Comparison of ENCODE assay signal across 11 mouse cellular contexts in genomic region chr9:94278657-94279585, GRCm38 (mm10).
DNase-seq lines count a peak whose midpoint lies in the region; ATAC-seq and TF ChIP-seq lines count a peak whose summit lies in the region.
"Had no signal": no experiment of that assay in that cellular context is flagged by ENCODE, and none has a peak within 500 bp of the region (broad histone marks: within the 10 kb centered on the region; RNA-seq: fewer than 3 reads in every experiment).

No protein-coding gene starts in this region.

- 86% methylated on average over 4 of the region's 4 CpGs for WGBS in midbrain, postnatal 0 days
- 86% methylated on average over 4 of the region's 4 CpGs for WGBS in midbrain, embryonic 11.5 days

- ATAC-seq in midbrain, postnatal 0 days (ENCODE audit: low FRiP score): no peak
- no peak for ATAC-seq in midbrain, embryonic 11.5 days (ENCODE audit: low FRiP score)
- ATAC-seq: intestine, embryonic 16.5 days had no signal

- no peak for TF ChIP-seq CTCF in midbrain, postnatal 0 days (IDR thresholded peaks at IDR 0.05)

- DNase-seq in midbrain, postnatal 0 days (ENCODE audit: low spot score): peak; percentile 77
- no peak for DNase-seq in midbrain, embryonic 11.5 days (ENCODE audit: low spot score, missing footprints)
- DNase-seq in fibroblast of lung, adult 2 months (ENCODE audit: low read depth): peak; percentile 69
- DNase-seq in layer of hippocampus, postnatal 36 days: peak; percentile 64 to 76
- DNase-seq in telencephalon, adult 2 months (ENCODE audit: low read depth, low spot score): peak; percentile 78
- DNase-seq in embryo, embryonic 10 days (ENCODE audit: low spot score): no peak
- no peak for DNase-seq in ovary, postnatal 14 days (ENCODE audit: low spot score)
- no peak for DNase-seq in thymus, postnatal 25 days
- DNase-seq: gastrocnemius, postnatal 25 days; lung, embryonic 14.5 days had no signal

- H3K4me2 ChIP-seq in midbrain, postnatal 0 days (ENCODE audit: low read depth, low read length, poor library complexity, severe bottlenecking): no peak overlapping the region
- no peak overlapping the region for H3K4me2 ChIP-seq in midbrain, embryonic 11.5 days
- H3K4me2 ChIP-seq: lung, embryonic 14.5 days had no signal

- H3K4me1 ChIP-seq in midbrain, postnatal 0 days (ENCODE audit: insufficient read depth, low read length): no peaks in the 10 kb centered on the region
- H3K4me1 ChIP-seq in midbrain, embryonic 11.5 days (ENCODE audit: control insufficient read depth, insufficient read depth, low read length): no peaks in the 10 kb centered on the region

- H3K27ac ChIP-seq in midbrain, postnatal 0 days (ENCODE audit: low read depth, low read length): no peak overlapping the region
- H3K27ac ChIP-seq in midbrain, embryonic 11.5 days (ENCODE audit: low read depth, low read length): no peak overlapping the region

- no peaks in the 10 kb centered on the region for H3K27me3 ChIP-seq in midbrain, postnatal 0 days (ENCODE audit: insufficient read depth, low read length)
- H3K27me3 ChIP-seq in midbrain, embryonic 11.5 days (ENCODE audit: control insufficient read depth, insufficient read depth, low read length): no peaks in the 10 kb centered on the region

- H3K4me3 ChIP-seq in midbrain, postnatal 0 days (ENCODE audit: low read depth, low read length): no peak overlapping the region
- no peak overlapping the region for H3K4me3 ChIP-seq in midbrain, embryonic 11.5 days (ENCODE audit: low read depth, low read length)

- no peak overlapping the region for H3K9ac ChIP-seq in midbrain, postnatal 0 days (replicated peaks; ENCODE audit: low read length, poor library complexity, severe bottlenecking)
- no peak overlapping the region for H3K9ac ChIP-seq in midbrain, embryonic 11.5 days (ENCODE audit: low read length)
- H3K9ac ChIP-seq: lung, embryonic 14.5 days had no signal

- no peaks in the 10 kb centered on the region for H3K9me3 ChIP-seq in midbrain, postnatal 0 days (ENCODE audit: low read length)
- H3K9me3 ChIP-seq in midbrain, embryonic 11.5 days (ENCODE audit: control insufficient read depth, low read length): no peaks in the 10 kb centered on the region

- no peaks in the 10 kb centered on the region for H3K36me3 ChIP-seq in midbrain, postnatal 0 days (ENCODE audit: insufficient read depth, low read length)
- H3K36me3 ChIP-seq in midbrain, embryonic 11.5 days (ENCODE audit: control insufficient read depth, insufficient read depth, low read length): no peaks in the 10 kb centered on the region

Comparison
In these comparisons a context has a peak if more than half of its experiments do, and no peak if none do; other contexts are left out.
1. DNase-seq: peak in midbrain, postnatal 0 days (single experiment), fibroblast of lung, adult 2 months (single experiment), layer of hippocampus, postnatal 36 days (2 of 2) and telencephalon, adult 2 months (single experiment); none in midbrain, embryonic 11.5 days (single experiment), embryo, embryonic 10 days (single experiment), ovary, postnatal 14 days (single experiment) and thymus, postnatal 25 days (single experiment).